Mouse (Mus musculus) spleen, adult 18-20 months (tissue): ENCODE data around the gene Pum1.
"Not testable (repeated sequence)": the region's sequence is repeated elsewhere in the genome, so short reads cannot be mapped to it uniquely, and the experiment has no call there.

ENCODE experiments used
- DNase-seq, 2 experiments: peaks; one replicate each; pipeline ENCODE4 v3.0.0; 2022; ENCODE audit warnings: mixed read lengths in 2 of 2

The Pum1 gene

GRCm38 (mm10) chr4:130662979-130663725, at the start of gene Pum1:
Gene Pum1, plus strand, starts transcription at chr4:130663321.
- DNase-seq, result peak; percentile 83 to 84

GRCm38 (mm10) chr4:130629391-130629790, 33.7 kb upstream of the Pum1 start:
- no peak for DNase-seq

GRCm38 (mm10) chr4:130630232-130630847, 32.8 kb upstream of the Pum1 start:
- DNase-seq, result no peak

DNA sequence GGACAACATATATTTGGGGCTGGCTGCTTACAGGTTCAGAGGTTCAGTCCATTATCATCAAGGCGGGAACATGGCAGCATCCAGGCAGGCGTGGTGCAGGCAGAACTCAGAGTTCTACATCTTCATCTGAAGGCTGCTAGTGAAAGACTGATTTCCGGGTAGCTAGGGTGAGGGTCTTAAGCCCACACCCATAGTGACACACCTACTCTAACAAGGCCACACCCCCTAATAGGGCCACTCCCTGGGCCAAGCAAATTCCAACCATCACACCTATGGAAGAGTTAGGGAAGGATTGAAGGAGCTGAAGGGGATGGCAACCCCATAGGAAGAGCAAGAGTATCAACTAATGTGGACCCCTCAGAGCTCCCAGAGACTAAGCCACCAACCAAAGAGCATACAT, 28.0 kb upstream of the Pum1 start:
- DNase-seq, result not testable (repeated sequence)

DNA sequence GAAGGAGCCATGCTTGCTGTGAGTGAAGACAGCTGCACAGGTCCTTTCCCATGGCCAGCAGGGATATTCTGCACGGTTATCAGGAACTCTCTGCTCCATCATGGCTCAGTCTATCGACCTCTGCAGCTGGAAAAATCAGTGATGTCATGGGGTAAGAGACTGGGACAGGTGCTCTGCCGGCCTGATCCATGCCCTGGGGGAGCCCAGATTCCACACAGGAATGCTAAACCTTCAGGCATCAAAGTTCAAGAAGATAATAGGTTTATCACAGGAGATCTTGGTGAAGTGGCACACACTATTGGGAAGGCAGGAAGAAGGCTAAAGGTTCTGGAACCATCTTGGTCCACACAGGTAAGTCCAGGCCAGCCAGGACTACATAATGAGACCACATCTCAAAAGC, 26.4 kb upstream of the Pum1 start:
- no peak for DNase-seq

- no peak for DNase-seq
Measured at GRCm38 (mm10) chr4:130637488-130638422, 25.4 kb upstream of the Pum1 start.

DNA sequence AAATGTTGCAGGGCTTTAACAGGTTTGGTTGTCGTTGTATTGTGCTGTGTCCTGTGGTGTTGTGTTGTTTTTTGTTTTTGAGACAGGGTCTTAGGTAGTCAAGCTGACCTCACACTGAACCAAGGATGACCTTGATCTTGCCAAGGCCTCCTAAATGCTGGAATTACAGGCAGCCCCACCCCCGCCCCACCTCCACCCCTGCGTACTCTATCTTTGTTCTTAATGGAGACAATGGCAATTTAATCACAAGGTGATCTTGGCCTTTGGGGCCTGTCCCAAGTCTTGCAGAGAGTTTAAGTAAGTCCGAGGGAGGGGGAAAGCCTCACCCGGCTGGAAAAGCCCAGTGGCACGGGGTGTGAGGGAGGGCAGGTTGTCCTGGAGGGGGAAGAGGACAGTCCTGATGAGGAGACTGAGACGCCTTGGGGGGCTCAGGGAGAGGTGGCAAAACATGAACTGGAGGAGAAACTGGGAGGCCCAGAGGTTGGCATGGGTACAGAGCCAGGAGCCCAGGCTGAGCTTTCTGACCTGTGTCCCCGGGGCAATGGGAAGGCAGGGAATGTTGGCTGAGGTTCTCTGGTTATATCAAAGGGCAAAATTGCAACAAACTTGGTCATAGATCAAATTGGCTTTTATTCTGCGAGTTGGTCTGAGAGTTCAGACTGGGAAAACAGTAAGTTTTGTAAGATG, 22.9 kb upstream of the Pum1 start:
- no peak for DNase-seq

- no peak for DNase-seq
Measured at GRCm38 (mm10) chr4:130642468-130642867, 20.7 kb upstream of the Pum1 start.

- DNase-seq, result no peak
Measured at GRCm38 (mm10) chr4:130645426-130645825, 17.7 kb upstream of the Pum1 start.

GRCm38 (mm10) chr4:130651286-130651685, 11.8 kb upstream of the Pum1 start:
- DNase-seq, result no peak

GRCm38 (mm10) chr4:130652546-130652945, 10.6 kb upstream of the Pum1 start:
- no peak for DNase-seq

GRCm38 (mm10) chr4:130657820-130658565, 5.1 kb upstream of the Pum1 start:
- no peak for DNase-seq

- no peak for DNase-seq
Measured at GRCm38 (mm10) chr4:130659470-130659869, 3.7 kb upstream of the Pum1 start.

- no peak for DNase-seq
Measured at GRCm38 (mm10) chr4:130660106-130660505, 3.0 kb upstream of the Pum1 start.

DNA sequence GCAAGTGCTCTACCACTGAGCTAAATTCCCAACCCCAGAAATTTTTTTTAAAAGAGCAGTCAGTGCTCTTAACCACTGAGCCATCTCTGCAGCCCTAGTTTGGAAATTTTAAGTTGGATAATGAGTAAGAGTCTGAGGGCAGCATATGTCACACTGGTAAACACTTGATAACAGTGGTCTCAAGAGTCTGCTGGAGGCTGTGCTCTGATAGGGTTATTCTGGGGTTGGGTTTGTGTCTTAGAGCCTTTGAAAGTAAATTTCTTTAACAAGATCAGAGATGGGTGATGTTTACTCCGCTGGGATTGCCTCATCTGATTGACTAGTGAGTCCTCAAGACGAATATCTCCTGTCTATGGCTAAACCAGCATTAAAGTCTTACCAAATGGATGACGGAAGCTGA, 2.0 kb upstream of the Pum1 start:
- no peak for DNase-seq

GRCm38 (mm10) chr4:130662305-130662704, 816 bp upstream of the Pum1 start:
- not testable (repeated sequence) for DNase-seq

- DNase-seq, result peak; percentile 18 to 35
Measured at GRCm38 (mm10) chr4:130663810-130664401, 785 bp downstream of the Pum1 start.

DNA sequence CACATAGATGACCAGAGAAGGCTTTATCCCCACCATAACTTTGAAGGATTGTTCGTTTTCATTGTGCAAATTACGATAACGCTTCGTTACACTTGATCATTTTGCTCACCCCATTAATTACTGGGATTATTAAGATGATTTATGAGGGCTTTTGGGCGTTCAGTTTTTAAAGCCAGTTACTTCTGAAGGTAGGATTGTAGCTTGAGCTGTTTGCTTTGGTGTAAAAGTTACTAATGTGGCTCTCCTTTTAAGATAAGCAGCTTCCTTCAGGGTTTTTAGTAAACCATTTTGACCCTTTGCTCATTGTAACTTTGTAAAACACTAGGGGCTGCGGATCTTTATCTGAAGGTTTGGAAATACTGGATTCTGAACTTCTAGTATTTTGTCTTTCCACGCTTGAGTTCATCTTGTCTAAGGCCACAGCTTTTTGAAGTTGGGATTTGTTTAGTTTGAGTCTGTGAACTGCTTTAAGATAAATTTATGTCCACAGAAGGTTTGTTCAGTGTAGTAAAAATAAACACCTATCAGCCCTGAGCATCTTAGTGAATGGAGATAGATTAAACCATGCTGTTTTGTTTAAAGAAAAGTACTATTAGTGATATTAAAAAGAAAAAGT, 1.4 kb downstream of the Pum1 start:
- no peak for DNase-seq

DNA sequence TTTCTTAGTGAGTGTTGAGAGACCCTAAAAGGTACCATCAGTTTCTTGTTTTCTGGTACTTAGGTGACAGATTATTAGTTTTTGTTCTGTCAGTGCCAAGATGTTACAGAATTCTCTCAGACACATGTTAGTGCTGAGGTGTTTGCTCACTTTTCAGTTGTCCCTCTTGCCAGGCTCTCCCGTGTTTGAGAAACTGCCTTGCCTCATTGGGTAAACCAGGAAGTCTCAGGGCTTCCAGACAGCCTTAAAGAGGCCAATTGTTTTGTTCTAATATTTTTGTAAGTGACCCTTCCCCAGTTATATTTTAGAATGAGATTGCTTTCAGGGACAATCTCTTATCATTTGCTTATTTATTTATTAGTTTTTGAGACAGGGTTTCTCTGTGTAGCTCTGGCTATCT, 2.1 kb downstream of the Pum1 start:
- no peak for DNase-seq

GRCm38 (mm10) chr4:130667686-130668085, 4.6 kb downstream of the Pum1 start:
- no peak for DNase-seq

DNA sequence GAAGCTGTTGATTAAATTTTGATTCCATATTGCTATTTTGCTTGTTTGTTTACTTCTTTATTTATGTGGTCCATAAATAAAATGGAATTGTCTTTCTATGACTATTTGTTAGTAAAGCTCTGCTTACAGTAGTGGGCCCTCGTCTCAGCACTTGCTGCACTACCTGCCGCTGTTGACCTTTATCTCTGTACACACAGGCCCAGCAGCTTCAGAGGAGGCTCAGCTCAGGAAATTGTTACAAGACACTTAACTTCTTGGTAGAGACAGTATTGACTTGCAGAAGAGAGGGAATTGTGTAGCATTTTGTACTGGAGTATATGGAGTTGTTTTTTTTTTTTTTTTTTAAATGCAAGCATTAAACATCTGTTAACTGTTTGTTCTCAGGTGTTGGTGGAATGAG, 5.4 kb downstream of the Pum1 start:
- DNase-seq, result no peak
